Mouse (Mus musculus) forebrain, embryonic 11.5 days (tissue): ENCODE results near the gene Mrgprg. TPM values are rescaled to one million over a fixed set of nuclear protein-coding genes. Genes with fewer than 3 reads are reported as not detected.
A peak's percentile ranks its signal among the peaks of the same experiment; 100 is the strongest.

Source experiments
- ATAC-seq: fragments of 200-750 bp; cut with Nextera tagmentation; replicated peaks from 2 replicates; pipeline ENCODE4 v1.8.0; 2017; ENCODE audit warnings: moderate TSS enrichment; ENCODE audit not compliant: low FRiP score
- DNase-seq: peaks from one replicate; pipeline ENCODE4 v3.0.0-alpha.2; 2017; ENCODE audit warnings: low spot score
- H3K27ac ChIP-seq: fragments of 300-500 bp; sonication (generic); 2 replicates; pipeline ENCODE4 v1.5.1; 2014; ENCODE audit warnings: low read depth, low read length
- H3K27me3 ChIP-seq: fragments of 300-500 bp; sonication (generic); 2 replicates; pipeline ENCODE4 v1.6.1; 2014; ENCODE audit warnings: mild to moderate bottlenecking, low read length, mixed read lengths; ENCODE audit not compliant: control insufficient read depth, insufficient read depth
- H3K36me3 ChIP-seq: fragments of 300-500 bp; sonication (generic); 2 replicates; pipeline ENCODE4 v1.6.1; 2014; ENCODE audit warnings: mild to moderate bottlenecking, low read length, moderate library complexity, mixed read lengths; ENCODE audit not compliant: control insufficient read depth, insufficient read depth
- H3K4me1 ChIP-seq: fragments of 300-500 bp; sonication (generic); replicated peaks from 2 replicates; pipeline ENCODE4 v1.6.1; 2014; ENCODE audit warnings: low read length, mixed read lengths; ENCODE audit not compliant: control insufficient read depth, insufficient read depth
- H3K4me2 ChIP-seq: fragments of 300-500 bp; sonication (generic); 2 replicates; pipeline ENCODE4 v1.6.1; 2014; ENCODE audit warnings: low read depth, mild to moderate bottlenecking, low read length, moderate library complexity, mixed read lengths; ENCODE audit not compliant: severe bottlenecking
- H3K4me3 ChIP-seq: fragments of 300-500 bp; sonication (generic); 2 replicates; pipeline ENCODE4 v1.5.1; 2014; ENCODE audit warnings: low read depth, low read length
- H3K9ac ChIP-seq: fragments of 300-500 bp; sonication (generic); 2 replicates; pipeline ENCODE4 v1.6.1; 2014; ENCODE audit warnings: low read length
- H3K9me3 ChIP-seq: fragments of 300-500 bp; sonication (generic); 2 replicates; pipeline ENCODE4 v1.6.1; 2016; ENCODE audit warnings: low read length, mixed read lengths; ENCODE audit not compliant: control insufficient read depth
- WGBS: fragments of 180-500 bp; shearing (Covaris S2); extraction: QIAGEN DNeasy Blood & Tissue Kit; methylation state at CpG from one replicate; pipeline ENCODE4 v1.1.7; 2014; 5-methylcytosine and 5-hydroxymethylcytosine counted together
- polyA plus RNA-seq: library from polyadenylated mRNA; unstranded; fragments of >200 nt; fragmentation: Nextera tagmentation; extraction: Ambion mirVana; gene quantifications from 2 replicates; pipeline ENCODE4 v1.2.1, GENCODE M21; 2014

Gene Mrgprg
- polyA plus RNA-seq, 1 experiment from 2014 or later, result not detected

GRCm38 (mm10) chr7:143751380-143751779, 15.4 kb downstream of the Mrgprg start:
- no peaks in the 10 kb centered on the region; the same call in 1 of the 2 replicates for H3K4me1 ChIP-seq
- peaks cover 10% of the 10 kb centered on the region for H3K27me3 ChIP-seq
- no peaks in the 10 kb centered on the region for H3K9me3 ChIP-seq
- H3K36me3 ChIP-seq, result no peaks in the 10 kb centered on the region
- WGBS, result 76% methylated on average over 1 of the region's 1 CpGs
- DNase-seq (no peak), ATAC-seq (no peak)
- no peak overlapping the region for H3K4me2 ChIP-seq
- no peak overlapping the region for H3K27ac ChIP-seq
- H3K9ac ChIP-seq, result no peak overlapping the region
- no peak overlapping the region for H3K4me3 ChIP-seq

- no peak overlapping the region for H3K27ac ChIP-seq
- H3K4me1 ChIP-seq, result no peaks in the 10 kb centered on the region; the same call in 1 of the 2 replicates
- no peak overlapping the region for H3K4me2 ChIP-seq
- ATAC-seq (0 out of 2 replicates have a peak, but pooled peaks have one; percentile 26), DNase-seq (no peak)
- H3K9ac ChIP-seq, result no peak overlapping the region
- 73% methylated on average over 3 of the region's 3 CpGs for WGBS
- no peaks in the 10 kb centered on the region for H3K36me3 ChIP-seq
- no peaks in the 10 kb centered on the region for H3K9me3 ChIP-seq
- H3K4me3 ChIP-seq, result no peak overlapping the region
- no peaks in the 10 kb centered on the region for H3K27me3 ChIP-seq
Observed at GRCm38 (mm10) chr7:143749045-143749444, 17.7 kb downstream of the Mrgprg start.

GRCm38 (mm10) chr7:143748041-143748868, 18.5 kb downstream of the Mrgprg start:
- Histone ChIP-seq H3K27me3 (no peaks in the 10 kb centered on the region), H3K4me1 (no peaks in the 10 kb centered on the region; the same call in 1 of the 2 replicates), H3K9ac (0 out of 2 replicates have a peak overlapping the region, but pooled peaks have one; percentile 27), H3K27ac (no peak overlapping the region), H3K4me2 (peak overlapping the region; percentile 36), H3K36me3 (no peaks in the 10 kb centered on the region), H3K4me3 (no peak overlapping the region), H3K9me3 (no peaks in the 10 kb centered on the region)
- DNase-seq (peak; percentile 95), ATAC-seq (peak; percentile 86)
- 2% methylated on average over 16 of the region's 16 CpGs for WGBS

GRCm38 (mm10) chr7:143740653-143741052, 26.1 kb downstream of the Mrgprg start:
- Histone ChIP-seq H3K27me3 (peaks cover 6% of the 10 kb centered on the region), H3K36me3 (no peaks in the 10 kb centered on the region), H3K4me2 (peak overlapping the region; percentile 71), H3K27ac (no peak overlapping the region), H3K4me1 (0 out of 2 replicates have a peak, but pooled peaks cover 5% of the 10 kb centered on the region), H3K4me3 (peak overlapping the region; percentile 48), H3K9me3 (no peaks in the 10 kb centered on the region), H3K9ac (peak overlapping the region; percentile 76)
- DNase-seq, result no peak
- 11% methylated on average over 2 of the region's 2 CpGs for WGBS
- no peak for ATAC-seq

- H3K36me3 ChIP-seq, result no peaks in the 10 kb centered on the region
- peak overlapping the region; percentile 71 for H3K4me2 ChIP-seq
- peak overlapping the region; percentile 76 for H3K9ac ChIP-seq
- WGBS, result 4% methylated on average over 38 of the region's 38 CpGs
- peak overlapping the region; percentile 48 for H3K4me3 ChIP-seq
- peaks cover 6% of the 10 kb centered on the region for H3K27me3 ChIP-seq
- H3K9me3 ChIP-seq, result no peaks in the 10 kb centered on the region
- H3K4me1 ChIP-seq, result 0 out of 2 replicates have a peak, but pooled peaks cover 5% of the 10 kb centered on the region
- ATAC-seq (peak; percentile 87), DNase-seq (peak; percentile 90)
- no peak overlapping the region for H3K27ac ChIP-seq
Observed at GRCm38 (mm10) chr7:143739511-143740461, 27.0 kb downstream of the Mrgprg start.

- DNase-seq (no peak), ATAC-seq (no peak)
- peaks cover 6% of the 10 kb centered on the region for H3K27me3 ChIP-seq
- H3K4me1 ChIP-seq, result 0 out of 2 replicates have a peak, but pooled peaks cover 5% of the 10 kb centered on the region
- 43% methylated on average over 5 of the region's 5 CpGs for WGBS
- H3K9me3 ChIP-seq, result no peaks in the 10 kb centered on the region
- H3K9ac ChIP-seq, result 0 out of 2 replicates have a peak overlapping the region, but pooled peaks have one; percentile 25
- H3K4me3 ChIP-seq, result no peak overlapping the region
- H3K36me3 ChIP-seq, result no peaks in the 10 kb centered on the region
- H3K4me2 ChIP-seq, result no peak overlapping the region
- H3K27ac ChIP-seq, result no peak overlapping the region
Observed at GRCm38 (mm10) chr7:143738601-143739006, 28.2 kb downstream of the Mrgprg start.

GRCm38 (mm10) chr7:143738194-143738593, 28.6 kb downstream of the Mrgprg start:
- Histone ChIP-seq H3K27ac (no peak overlapping the region), H3K4me2 (no peak overlapping the region), H3K9me3 (no peaks in the 10 kb centered on the region), H3K4me1 (0 out of 2 replicates have a peak, but pooled peaks cover 5% of the 10 kb centered on the region), H3K36me3 (no peaks in the 10 kb centered on the region), H3K9ac (0 out of 2 replicates have a peak overlapping the region, but pooled peaks have one; percentile 25), H3K4me3 (no peak overlapping the region), H3K27me3 (peaks cover 6% of the 10 kb centered on the region)
- no peak for DNase-seq
- 80% methylated on average over 6 of the region's 6 CpGs for WGBS
- no peak for ATAC-seq

GRCm38 (mm10) chr7:143733746-143734145, 33.0 kb downstream of the Mrgprg start:
- Histone ChIP-seq H3K4me3 (no peak overlapping the region), H3K9me3 (no peaks in the 10 kb centered on the region), H3K27me3 (no peaks in the 10 kb centered on the region), H3K4me2 (no peak overlapping the region), H3K9ac (no peak overlapping the region), H3K27ac (no peak overlapping the region), H3K36me3 (no peaks in the 10 kb centered on the region), H3K4me1 (no peaks in the 10 kb centered on the region)
- no peak for DNase-seq
- no peak for ATAC-seq
- 87% methylated on average over 4 of the region's 4 CpGs for WGBS
